Mouse (Mus musculus) forebrain, embryonic 16.5 days (tissue): ENCODE results near the gene Gm9913. TPM values are rescaled to one million over a fixed set of nuclear protein-coding genes. Genes with fewer than 3 reads are reported as not detected.

ENCODE experiments used
- ATAC-seq: fragments of 200-750 bp; cut with Nextera tagmentation; 2 replicates; pipeline ENCODE4 v1.8.0; 2017; ENCODE audit warnings: mild to moderate bottlenecking, moderate library complexity
- H3K27ac ChIP-seq: fragments of 300-500 bp; sonication (generic); 2 replicates; pipeline ENCODE4 v1.5.1; 2014; ENCODE audit warnings: low read length, control low read depth
- H3K27me3 ChIP-seq: fragments of 300-500 bp; sonication (generic); replicated peaks from 2 replicates; pipeline ENCODE4 v1.6.1; 2014; ENCODE audit warnings: low read length; ENCODE audit not compliant: control insufficient read depth, insufficient read depth
- H3K36me3 ChIP-seq: fragments of 300-500 bp; sonication (generic); 2 replicates; pipeline ENCODE4 v1.6.1; 2014; ENCODE audit not compliant: control insufficient read depth, insufficient read depth
- H3K4me1 ChIP-seq: fragments of 300-500 bp; sonication (generic); replicated peaks from 2 replicates; pipeline ENCODE4 v1.6.1; 2014; ENCODE audit warnings: low read length; ENCODE audit not compliant: control insufficient read depth, insufficient read depth
- H3K4me2 ChIP-seq: fragments of 300-500 bp; sonication (generic); 2 replicates; pipeline ENCODE4 v1.6.1; 2014; ENCODE audit warnings: mild to moderate bottlenecking, low read length, control low read depth
- H3K4me3 ChIP-seq: fragments of 300-500 bp; sonication (generic); replicated peaks from 2 replicates; pipeline ENCODE4 v1.5.1; 2014; ENCODE audit warnings: mild to moderate bottlenecking, low read length, control low read depth
- H3K9ac ChIP-seq: fragments of 300-500 bp; sonication (generic); replicated peaks from 2 replicates; pipeline ENCODE4 v1.6.1; 2014; ENCODE audit warnings: low read depth, low read length, control low read depth
- H3K9me3 ChIP-seq: fragments of 300-500 bp; sonication (generic); 2 replicates; pipeline ENCODE4 v1.6.1; 2016; ENCODE audit warnings: low read length; ENCODE audit not compliant: control insufficient read depth
- WGBS: fragments of 180-500 bp; shearing (Covaris S2); extraction: QIAGEN DNeasy Blood & Tissue Kit; methylation state at CpG from one replicate; pipeline ENCODE4 v1.1.7; 2014; 5-methylcytosine and 5-hydroxymethylcytosine counted together
- polyA plus RNA-seq: library from polyadenylated mRNA; unstranded; fragments of >200 nt; fragmentation: Nextera tagmentation; extraction: Ambion mirVana; gene quantifications from 2 replicates; pipeline ENCODE4 v1.2.1, GENCODE M21; 2015

The Gm9913 gene
- polyA plus RNA-seq, 1 experiment from 2014 or later, result 0.35 TPM

DNA sequence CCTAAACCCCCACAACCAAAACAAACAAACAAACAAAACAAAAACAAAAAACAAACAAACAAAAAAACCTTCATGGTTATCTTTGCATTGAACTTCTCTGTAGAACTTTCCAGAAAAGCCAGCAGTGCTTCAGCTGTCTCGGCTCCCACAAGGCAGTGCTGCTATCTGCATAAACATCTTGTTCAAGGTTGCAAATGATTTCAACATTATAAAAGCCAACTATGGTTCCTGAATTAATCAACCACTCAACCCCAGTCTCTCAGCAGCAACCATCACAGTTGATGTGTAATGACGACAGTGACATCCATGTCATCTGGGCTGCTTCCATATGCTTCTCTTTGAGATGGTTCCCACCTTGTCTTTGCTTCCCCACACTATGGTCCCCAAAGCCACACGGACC, 34.8 kb downstream of the Gm9913 start:
- Histone ChIP-seq H3K4me3 (no peak overlapping the region), H3K9ac (no peak overlapping the region), H3K9me3 (no peaks in the 10 kb centered on the region), H3K36me3 (no peaks in the 10 kb centered on the region), H3K4me1 (no peaks in the 10 kb centered on the region), H3K4me2 (no peak overlapping the region), H3K27me3 (no peaks in the 10 kb centered on the region), H3K27ac (no peak overlapping the region)
- WGBS, result 84% methylated on average over 3 of the region's 3 CpGs
- ATAC-seq, result no peak

DNA sequence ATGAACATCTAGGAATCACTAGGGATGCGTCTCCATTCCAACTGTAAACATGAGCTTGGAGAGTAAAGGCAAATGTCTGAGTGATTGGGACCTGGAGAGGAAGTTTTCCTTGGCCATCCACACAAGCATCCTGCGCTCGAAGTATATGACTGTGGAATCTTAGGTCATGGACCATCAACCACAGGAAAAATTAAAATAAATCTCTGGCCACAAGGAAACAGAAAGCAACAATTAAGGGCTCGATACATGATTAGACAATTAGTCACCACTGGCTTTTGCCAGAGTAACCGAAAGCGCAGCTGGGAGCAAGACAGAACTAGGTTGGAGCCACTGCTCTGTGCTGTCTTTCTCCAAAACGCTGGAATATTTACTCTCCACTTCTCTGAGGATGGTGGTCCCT, 35.7 kb downstream of the Gm9913 start:
- no peaks in the 10 kb centered on the region for H3K4me1 ChIP-seq
- no peaks in the 10 kb centered on the region for H3K9me3 ChIP-seq
- H3K27me3 ChIP-seq, result no peaks in the 10 kb centered on the region
- H3K36me3 ChIP-seq, result no peaks in the 10 kb centered on the region
- H3K4me2 ChIP-seq, result no peak overlapping the region
- H3K4me3 ChIP-seq, result no peak overlapping the region
- no peak overlapping the region for H3K27ac ChIP-seq
- ATAC-seq, result no peak
- no peak overlapping the region for H3K9ac ChIP-seq
- WGBS, result 88% methylated on average over 7 of the region's 7 CpGs

DNA sequence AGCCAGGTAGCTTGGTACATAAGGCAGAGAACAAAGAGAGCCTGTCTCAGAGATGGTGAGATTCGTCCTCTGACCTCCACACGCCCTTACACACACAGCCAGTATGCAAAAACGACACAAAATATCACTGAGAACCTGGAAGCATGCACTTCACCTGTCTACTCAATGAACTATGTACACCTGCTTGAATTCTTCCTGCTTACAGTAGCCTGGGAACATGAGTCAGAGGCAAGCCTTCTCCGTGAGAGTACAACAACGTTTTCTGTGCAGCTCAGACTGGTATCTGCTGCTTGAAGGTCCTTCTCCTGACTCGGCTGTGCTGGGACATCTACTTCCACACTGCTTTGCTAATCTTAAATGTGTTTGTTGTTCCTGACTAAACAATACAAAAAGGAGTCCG, 36.6 kb downstream of the Gm9913 start:
- Histone ChIP-seq H3K27ac (no peak overlapping the region), H3K4me3 (no peak overlapping the region), H3K9ac (no peak overlapping the region), H3K4me2 (no peak overlapping the region), H3K9me3 (no peaks in the 10 kb centered on the region), H3K36me3 (no peaks in the 10 kb centered on the region), H3K4me1 (no peaks in the 10 kb centered on the region), H3K27me3 (no peaks in the 10 kb centered on the region)
- ATAC-seq, result no peak
- 83% methylated on average over 7 of the region's 7 CpGs for WGBS

- Histone ChIP-seq H3K27me3 (no peaks in the 10 kb centered on the region), H3K4me3 (no peak overlapping the region), H3K27ac (no peak overlapping the region), H3K36me3 (no peaks in the 10 kb centered on the region), H3K9ac (no peak overlapping the region), H3K9me3 (no peaks in the 10 kb centered on the region), H3K4me2 (no peak overlapping the region), H3K4me1 (no peaks in the 10 kb centered on the region)
- ATAC-seq, result no peak
- WGBS, result 74% methylated on average over 1 of the region's 1 CpGs
Measured at GRCm38 (mm10) chr2:125543646-125544045, 38.8 kb downstream of the Gm9913 start.

GRCm38 (mm10) chr2:125544986-125545385, 40.1 kb downstream of the Gm9913 start:
- ATAC-seq, result no peak
- no peak overlapping the region for H3K27ac ChIP-seq
- 90% methylated on average over 3 of the region's 3 CpGs for WGBS
- no peaks in the 10 kb centered on the region for H3K4me1 ChIP-seq
- no peaks in the 10 kb centered on the region for H3K27me3 ChIP-seq
- H3K4me2 ChIP-seq, result no peak overlapping the region
- no peaks in the 10 kb centered on the region for H3K9me3 ChIP-seq
- H3K9ac ChIP-seq, result no peak overlapping the region
- H3K36me3 ChIP-seq, result no peaks in the 10 kb centered on the region
- H3K4me3 ChIP-seq, result no peak overlapping the region

DNA sequence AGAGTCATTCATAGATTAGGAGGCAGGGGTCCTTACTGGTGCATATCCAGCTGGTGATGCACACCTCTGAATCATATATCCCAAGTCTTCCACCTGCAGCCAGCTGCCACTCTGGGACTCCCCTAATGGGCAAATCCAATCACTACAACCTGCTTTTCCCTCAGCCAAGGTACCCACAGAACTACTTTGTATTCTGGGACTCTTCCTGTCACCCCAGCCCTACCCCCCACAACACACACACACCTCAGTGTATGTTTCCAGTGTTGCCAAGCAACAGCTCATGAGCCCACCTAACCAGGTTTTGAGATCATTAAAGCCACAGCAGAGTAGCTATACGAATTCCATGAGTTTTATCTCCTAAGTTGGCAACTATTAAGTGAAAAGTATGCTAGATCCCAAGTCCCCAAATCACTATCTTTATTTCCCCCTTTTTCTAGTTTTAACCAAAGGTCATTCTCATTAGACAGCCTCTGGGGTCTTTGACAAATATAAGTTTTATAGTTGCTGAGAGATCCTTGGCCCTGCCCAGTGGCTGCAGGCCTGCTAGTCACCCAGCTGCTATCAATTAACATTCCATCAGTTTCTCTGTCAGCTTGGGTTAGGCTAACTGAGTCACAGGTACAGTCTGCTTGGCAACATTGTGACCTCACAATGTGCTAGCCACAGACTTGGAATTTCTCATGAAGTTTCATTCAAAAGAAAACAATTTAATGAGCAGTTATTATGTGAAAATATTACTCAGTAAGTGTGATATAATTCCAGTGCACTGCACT, 44.1 kb downstream of the Gm9913 start:
- Histone ChIP-seq H3K4me3 (no peak overlapping the region), H3K27me3 (no peaks in the 10 kb centered on the region), H3K9ac (no peak overlapping the region), H3K36me3 (no peaks in the 10 kb centered on the region), H3K4me2 (no peak overlapping the region), H3K9me3 (no peaks in the 10 kb centered on the region), H3K27ac (no peak overlapping the region), H3K4me1 (no peaks in the 10 kb centered on the region)
- WGBS, result 66% methylated on average over 1 of the region's 1 CpGs
- no peak for ATAC-seq

DNA sequence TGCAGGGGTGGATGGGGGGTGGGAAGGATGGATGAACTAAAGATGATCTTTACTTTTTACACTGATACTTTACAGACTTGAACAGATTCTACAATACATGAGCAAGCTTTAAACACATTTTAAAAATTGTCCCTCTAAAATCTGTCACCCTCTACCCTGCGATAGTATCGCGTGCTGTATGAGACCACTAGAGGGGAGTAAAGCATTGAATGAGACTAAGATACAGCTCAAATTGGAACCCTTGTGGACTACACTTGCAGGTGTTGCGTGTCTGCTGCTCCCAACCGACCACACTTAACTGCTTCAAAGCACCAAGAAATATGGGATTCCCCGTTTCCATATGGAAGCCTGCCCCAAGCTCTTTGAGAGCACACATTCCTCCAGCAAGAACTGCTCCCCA, 50.9 kb downstream of the Gm9913 start:
- Histone ChIP-seq H3K36me3 (no peaks in the 10 kb centered on the region), H3K4me2 (no peak overlapping the region), H3K27me3 (no peaks in the 10 kb centered on the region), H3K9ac (no peak overlapping the region), H3K4me1 (no peaks in the 10 kb centered on the region), H3K4me3 (no peak overlapping the region), H3K9me3 (no peaks in the 10 kb centered on the region), H3K27ac (no peak overlapping the region)
- no peak for ATAC-seq
- 77% methylated on average over 6 of the region's 6 CpGs for WGBS

Other genes with a start within 250 kb of the Gm9913 start
- 2.1 and 2.5 TPM in 2 replicates for gene Fbn1, start 2.9 kb downstream of the Gm9913 start, polyA plus RNA-seq
- 4.8 and 5.1 TPM in 2 replicates for gene Cep152, start 120.0 kb downstream of the Gm9913 start, polyA plus RNA-seq
- gene Eid1, start 168.0 kb downstream of the Gm9913 start, polyA plus RNA-seq, result 317 and 327 TPM in 2 replicates
- gene Shc4, start 219.1 kb downstream of the Gm9913 start, polyA plus RNA-seq, result 1.5 and 2.0 TPM in 2 replicates